Mouse (Mus musculus): ENCODE data around the gene Drg1.

The Drg1 gene

DNA sequence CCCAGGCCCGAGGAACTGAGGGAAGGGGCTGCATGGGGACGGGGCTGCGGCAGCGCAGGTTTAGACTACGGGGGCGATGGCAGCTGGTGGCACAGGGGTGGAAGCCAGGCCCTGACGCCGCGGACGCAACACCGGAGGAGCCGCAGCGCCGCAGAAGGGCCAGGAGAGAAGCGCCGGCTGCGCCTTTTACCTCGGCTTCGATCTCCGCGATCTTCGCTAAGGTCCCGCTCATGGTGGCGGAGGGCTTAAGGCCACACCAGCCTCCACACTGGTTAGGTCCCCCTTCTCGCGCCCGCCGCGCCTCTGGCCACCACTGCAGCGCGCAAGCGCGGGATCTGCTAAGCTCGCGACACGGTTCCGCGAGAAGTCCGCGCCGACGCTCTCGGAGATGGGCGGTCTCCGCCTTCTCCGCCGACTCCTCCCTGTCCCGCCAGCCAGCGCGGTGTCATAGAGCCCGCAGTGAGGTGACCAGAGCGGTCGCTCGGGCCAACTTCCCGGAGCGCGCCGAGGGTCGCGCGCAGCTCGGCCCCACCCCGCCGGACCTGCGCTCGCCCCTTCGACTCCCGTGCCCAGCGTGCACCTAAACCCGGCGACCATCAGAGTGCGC lies at the start of gene Drg1:
Gene Drg1 (minus strand): TSS at position 337 of the 607 bp plus-strand sequence.
- DNase-seq (ENCODE audit: low spot score in 2 of 2) = peak; percentile 93 to 94

- DNase-seq (ENCODE audit: low spot score in 2 of 2) = peak in 1 of 2 experiments; percentile 54
Observed at GRCm38 (mm10) chr11:3314148-3314547, 47.9 kb upstream of the Drg1 start.

DNA sequence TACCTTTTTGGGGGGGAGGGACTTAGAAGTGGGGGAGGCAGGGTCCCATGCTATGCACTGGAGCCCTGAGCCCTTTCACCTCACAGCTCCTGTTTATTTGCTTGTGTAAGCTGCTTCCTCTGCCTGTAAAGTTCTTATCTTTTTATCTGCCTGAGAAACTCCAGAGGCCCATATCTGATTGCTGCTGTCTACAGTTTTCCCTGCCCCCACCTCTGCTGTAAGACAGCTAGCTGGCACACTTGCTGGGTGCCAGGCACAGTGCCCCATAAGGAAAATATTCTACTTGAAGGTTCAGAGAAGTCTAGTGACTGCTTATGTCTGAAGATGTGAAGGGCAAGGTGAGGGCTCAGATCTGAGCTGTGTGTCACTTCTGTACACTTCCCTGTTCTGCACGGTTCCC lies 47.1 kb upstream of the Drg1 start:
- DNase-seq (ENCODE audit: low spot score in 2 of 2) = no peak

DNA sequence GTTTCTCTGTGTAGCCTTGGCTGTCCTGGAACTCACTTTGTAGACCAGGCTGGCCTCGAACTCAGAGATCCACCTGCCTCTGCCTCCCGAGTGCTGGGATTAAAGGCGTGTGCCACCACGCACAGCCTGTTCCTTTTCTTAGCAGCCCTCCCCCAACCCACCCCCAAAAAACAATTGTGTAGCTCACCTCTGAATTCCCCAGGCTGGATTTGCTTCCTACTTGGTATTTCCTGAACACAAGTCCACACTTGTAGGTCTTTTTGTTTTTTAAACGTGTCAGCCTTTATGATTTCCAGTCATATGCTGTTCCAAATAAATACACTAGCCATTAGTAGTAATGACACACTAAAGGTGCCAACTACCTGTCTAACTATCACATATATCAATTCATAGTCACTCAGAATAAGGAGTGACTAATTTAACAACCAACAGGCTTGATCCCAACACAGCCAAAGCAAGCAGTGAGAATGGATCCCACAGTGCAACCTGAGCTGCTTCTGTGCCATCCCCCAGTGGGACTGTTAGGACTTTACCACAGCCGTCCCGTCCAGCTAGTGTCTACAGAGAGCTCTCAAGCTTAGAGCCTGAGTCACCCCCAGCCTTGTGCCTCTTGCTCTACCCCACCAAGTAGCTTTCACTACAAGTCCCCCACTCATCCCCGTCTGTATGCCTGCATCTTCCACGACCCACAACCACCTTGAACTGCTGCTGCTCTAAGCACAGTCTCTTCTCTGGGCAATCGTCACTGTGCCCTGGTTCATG lies 45.6 kb upstream of the Drg1 start:
- no peak for DNase-seq (ENCODE audit: low spot score in 2 of 2)

DNA sequence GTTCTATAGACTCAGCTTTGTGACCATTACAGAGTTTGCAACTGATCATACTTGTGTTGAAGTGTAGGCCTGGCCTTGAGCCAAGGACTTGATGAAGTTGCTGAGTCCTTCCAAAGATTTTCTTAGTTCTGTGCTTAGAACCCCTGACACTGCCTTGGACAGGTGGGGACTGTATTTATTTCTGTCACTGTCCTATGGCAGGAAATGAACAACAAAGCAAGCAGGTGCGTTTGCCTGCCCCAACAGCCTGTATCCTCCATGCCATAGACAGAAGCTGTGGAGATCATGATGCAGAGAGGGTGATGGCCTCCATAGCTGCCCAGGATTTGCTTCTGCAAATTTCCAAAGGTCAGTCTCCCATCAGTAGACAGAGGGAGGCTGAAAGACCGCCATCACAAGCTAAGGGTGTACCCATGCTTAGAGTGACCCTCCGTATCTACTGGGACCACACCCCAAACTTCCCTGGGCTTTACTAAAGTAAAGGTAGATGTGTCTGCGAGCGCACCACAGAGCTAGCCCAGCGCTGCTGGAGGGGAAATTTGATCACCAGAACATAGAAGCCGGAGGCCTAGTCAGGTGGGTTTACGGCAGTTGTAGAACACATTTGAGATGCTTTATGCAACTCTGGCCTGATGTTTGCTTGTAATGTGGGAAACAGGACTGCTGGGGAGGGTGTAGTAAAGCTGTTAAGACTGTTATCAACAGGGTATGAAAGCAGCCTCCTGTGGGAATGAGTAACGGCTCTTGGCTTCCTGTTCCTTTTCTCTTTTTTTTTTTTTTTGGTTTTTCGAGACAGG lies 44.8 kb upstream of the Drg1 start:
- no peak for DNase-seq (ENCODE audit: low spot score in 2 of 2)

GRCm38 (mm10) chr11:3309884-3310283 lies 43.7 kb upstream of the Drg1 start:
- DNase-seq (ENCODE audit: low spot score in 2 of 2) = no peak

GRCm38 (mm10) chr11:3307875-3308274 lies 41.7 kb upstream of the Drg1 start:
- DNase-seq (ENCODE audit: low spot score in 2 of 2) = no peak

- DNase-seq (ENCODE audit: low spot score in 2 of 2) = no peak
Observed at GRCm38 (mm10) chr11:3305821-3306220, 39.6 kb upstream of the Drg1 start.

GRCm38 (mm10) chr11:3302792-3303191 lies 36.6 kb upstream of the Drg1 start:
- DNase-seq (ENCODE audit: low spot score in 2 of 2) = no peak

GRCm38 (mm10) chr11:3302385-3302784 lies 36.2 kb upstream of the Drg1 start:
- no peak for DNase-seq (ENCODE audit: low spot score in 2 of 2)

- DNase-seq (ENCODE audit: low spot score in 2 of 2) = no peak
Observed at GRCm38 (mm10) chr11:3301075-3301474, 34.9 kb upstream of the Drg1 start.

- DNase-seq (ENCODE audit: low spot score in 2 of 2) = no peak
Observed at GRCm38 (mm10) chr11:3298813-3299185, 32.6 kb upstream of the Drg1 start.

DNA sequence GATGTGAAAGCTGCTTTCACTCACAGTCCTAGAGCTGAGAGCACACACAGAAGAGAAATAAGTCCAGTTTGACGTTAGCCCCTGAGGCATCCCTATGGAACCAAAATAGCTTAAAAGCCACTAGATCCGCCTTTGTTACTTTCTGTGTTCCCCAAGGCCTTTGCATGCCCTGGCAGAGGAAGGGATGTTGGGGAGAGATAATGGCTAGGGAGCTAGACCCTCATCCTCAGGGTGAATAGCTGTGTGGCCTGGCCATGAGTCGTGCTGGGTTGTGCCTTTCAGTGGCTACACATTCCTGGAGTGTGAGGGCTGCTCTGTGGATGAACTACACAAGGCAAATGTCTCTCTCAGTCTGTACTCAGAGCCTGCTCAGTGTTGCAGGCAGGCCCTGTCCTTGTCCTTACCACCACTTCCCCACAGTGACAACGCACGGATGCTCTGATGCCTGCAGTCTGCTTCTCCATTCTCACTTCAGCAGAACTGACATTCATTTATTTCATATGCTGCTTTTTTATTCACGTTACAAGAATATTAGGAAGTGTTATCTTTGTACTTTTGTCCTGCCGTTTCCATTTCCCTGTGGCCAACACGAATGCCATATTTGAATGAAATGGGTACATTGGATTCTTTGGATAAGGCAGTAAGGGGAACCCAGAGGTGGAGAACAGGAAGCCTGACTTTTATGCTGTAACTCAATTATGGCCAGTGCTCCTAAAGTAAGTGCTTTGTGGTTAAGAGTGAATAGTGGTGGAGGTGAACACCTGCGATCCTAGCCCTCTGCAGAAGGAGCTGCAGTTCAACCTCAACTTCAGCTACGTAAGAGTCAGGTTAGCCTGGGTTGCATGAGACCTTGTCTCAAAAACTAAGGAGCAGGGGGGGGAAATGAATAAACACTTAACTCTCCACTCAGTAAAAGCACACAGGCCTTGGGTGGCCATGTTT lies 31.9 kb upstream of the Drg1 start:
- no peak for DNase-seq (ENCODE audit: low spot score in 2 of 2)

- DNase-seq (ENCODE audit: low spot score in 2 of 2) = no peak
Observed at GRCm38 (mm10) chr11:3296056-3296455, 29.8 kb upstream of the Drg1 start.

DNA sequence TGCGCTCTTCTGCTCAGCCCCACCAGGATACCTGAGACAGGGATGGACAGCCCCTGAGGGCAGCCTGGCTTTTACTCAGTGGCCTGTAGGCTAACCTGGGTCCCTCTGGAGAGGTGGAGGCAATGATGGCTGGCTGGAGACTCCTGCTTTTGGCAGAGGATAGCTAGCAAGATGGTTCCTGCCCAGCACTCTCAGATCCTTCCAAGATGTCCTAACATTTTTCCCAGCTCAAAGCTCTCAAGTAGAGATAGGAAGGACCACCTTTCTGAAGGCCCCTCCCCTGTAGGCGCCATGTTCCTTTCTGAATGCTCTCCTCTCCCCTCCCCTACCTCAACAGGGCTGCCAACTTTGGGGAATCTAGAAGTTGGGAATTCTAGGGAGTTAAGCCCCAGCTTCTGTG lies 28.4 kb upstream of the Drg1 start:
- DNase-seq (ENCODE audit: low spot score in 2 of 2) = no peak

DNA sequence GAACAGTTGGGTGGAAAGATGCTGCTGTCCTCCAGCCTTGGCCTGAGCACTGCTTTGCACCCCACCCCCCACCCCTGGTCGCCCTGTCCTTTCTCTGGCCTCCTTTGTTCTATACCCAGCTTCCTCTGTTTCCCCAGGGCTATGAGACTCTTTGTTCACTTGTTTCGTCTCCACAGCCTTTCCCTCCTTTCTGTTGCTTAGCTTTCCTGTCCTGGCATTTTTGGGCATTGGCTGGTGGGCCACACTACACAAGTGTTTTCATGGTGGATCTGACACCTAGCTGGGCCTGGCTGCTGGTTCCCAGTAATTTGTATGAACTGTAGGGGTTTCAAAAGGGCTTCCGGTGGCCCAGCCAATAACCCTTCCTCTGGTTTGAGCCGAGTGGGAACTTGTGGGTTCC lies 27.1 kb upstream of the Drg1 start:
- DNase-seq (ENCODE audit: low spot score in 2 of 2) = no peak

GRCm38 (mm10) chr11:3292711-3293249 lies 26.6 kb upstream of the Drg1 start:
- no peak for DNase-seq (ENCODE audit: low spot score in 2 of 2)

GRCm38 (mm10) chr11:3292062-3292421 lies 25.8 kb upstream of the Drg1 start:
- peak in 1 of 2 experiments; percentile 51 for DNase-seq (ENCODE audit: low spot score in 2 of 2)

- DNase-seq (ENCODE audit: low spot score in 2 of 2) = no peak
Observed at GRCm38 (mm10) chr11:3291311-3292061, 25.3 kb upstream of the Drg1 start.

GRCm38 (mm10) chr11:3290640-3291310 lies 24.6 kb upstream of the Drg1 start:
- DNase-seq (ENCODE audit: low spot score in 2 of 2) = peak; percentile 31 to 44
